Mouse (Mus musculus): ENCODE results near the gene Dact2. TPM values are rescaled to one million over a fixed set of nuclear protein-coding genes. Genes with fewer than 3 reads are reported as not detected.

The Dact2 gene
- total RNA-seq, 2 experiments from 2014 or later: 2.0 to 2.7 TPM

- DNase-seq: no peak
- intact Hi-C loops (cut with DNase I): no loop called here
Observed at GRCm38 (mm10) chr17:14178475-14178874, 25.6 kb downstream of the Dact2 start.

DNA sequence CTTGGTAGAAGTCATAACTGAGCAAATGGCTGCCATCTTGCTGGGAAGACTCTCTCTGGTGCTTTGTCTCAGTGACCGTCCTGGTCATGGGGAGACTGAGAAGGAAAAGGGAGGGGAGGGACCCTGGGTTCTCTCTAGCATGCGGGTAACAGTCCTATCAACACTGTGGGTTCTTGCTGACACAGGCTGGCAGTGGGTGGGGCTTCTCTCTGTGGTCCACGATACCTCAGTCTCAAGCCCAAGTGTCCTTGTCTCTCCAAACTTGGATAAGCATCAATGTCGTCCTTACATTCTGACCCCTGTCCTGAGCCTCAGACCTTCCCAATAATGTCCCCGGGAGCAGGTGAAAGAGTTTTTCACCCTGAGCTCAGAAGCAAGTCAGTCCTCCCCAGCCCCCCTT lies 26.1 kb downstream of the Dact2 start:
- intact Hi-C loops (cut with DNase I): no loop called here

DNA sequence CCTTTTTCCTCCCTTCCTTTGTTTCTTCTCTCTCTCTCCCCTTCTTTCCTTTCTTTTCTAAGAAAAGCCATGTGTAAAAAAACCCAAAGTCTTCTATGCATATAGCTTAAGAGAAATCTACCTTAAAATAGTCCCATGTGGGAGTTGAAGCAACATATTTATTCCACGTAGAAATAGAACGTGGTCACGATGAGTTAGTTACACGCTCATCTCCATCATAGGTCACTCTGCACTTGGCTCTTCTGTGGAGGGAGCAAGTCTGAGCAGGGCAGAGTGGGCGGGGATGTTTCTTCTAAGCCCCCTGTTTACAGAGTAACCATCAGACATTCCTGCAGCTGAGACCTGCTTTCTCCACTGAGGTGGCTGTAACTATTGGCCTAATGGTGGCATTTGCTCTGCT lies 27.1 kb downstream of the Dact2 start:
- intact Hi-C loops (cut with DNase I): no loop called here
- no peak for DNase-seq

More for the DNA sequence above, 26.1 kb downstream of the Dact2 start:
- DNase-seq: no peak

GRCm38 (mm10) chr17:14175704-14176103 lies 28.4 kb downstream of the Dact2 start:
- intact Hi-C loops (cut with DNase I): no loop called here
- no peak for DNase-seq

DNA sequence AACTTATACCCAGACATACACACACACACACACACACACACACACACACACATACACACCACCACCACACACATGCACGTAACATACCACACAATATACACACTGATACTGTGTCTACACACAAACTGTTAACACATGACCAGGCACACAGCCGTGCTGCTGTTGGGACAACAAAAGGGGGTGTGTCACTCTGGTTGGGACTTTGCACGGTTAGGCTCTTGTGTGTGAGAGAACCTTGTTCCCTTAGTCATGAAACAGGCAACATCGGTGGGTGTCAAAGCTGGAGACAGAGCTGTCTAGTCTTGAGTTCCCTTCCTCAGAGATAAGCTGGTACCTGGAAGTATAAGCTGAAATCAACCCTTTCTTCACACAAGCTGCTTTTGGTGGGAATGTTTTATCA lies 29.1 kb downstream of the Dact2 start:
- no peak for DNase-seq
- intact Hi-C loops (cut with DNase I): no loop called here

DNA sequence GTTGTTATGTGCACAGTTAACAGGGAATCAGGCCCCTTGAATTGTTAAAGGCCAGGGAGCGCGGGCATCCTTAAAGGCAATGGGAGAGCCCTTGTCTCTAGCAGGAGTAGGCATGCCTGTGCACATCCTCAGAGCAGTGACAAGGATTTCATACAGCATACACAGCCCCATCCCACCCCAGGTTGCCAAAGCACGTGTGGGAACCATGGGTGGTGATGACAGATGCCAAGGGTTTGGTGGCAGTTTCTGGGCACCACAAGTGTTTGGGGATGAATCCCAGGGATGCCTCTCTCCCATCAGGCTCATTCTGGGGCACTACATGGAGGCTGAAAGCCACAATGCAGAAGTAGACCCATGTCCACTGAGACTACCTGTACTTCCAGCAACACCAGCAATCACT lies 29.7 kb downstream of the Dact2 start:
- no peak for DNase-seq
- intact Hi-C loops (cut with DNase I): loop anchor here (1.0 kb wide), 1 partner anchor 34 kb away; no protein-coding TSS in a partner anchor

- intact Hi-C loops (cut with DNase I): no loop called here
- DNase-seq: no peak
Observed at GRCm38 (mm10) chr17:14173459-14173858, 30.6 kb downstream of the Dact2 start.

- no peak for DNase-seq
- intact Hi-C loops (cut with DNase I): no loop called here
Observed at GRCm38 (mm10) chr17:14172731-14173130, 31.4 kb downstream of the Dact2 start.

DNA sequence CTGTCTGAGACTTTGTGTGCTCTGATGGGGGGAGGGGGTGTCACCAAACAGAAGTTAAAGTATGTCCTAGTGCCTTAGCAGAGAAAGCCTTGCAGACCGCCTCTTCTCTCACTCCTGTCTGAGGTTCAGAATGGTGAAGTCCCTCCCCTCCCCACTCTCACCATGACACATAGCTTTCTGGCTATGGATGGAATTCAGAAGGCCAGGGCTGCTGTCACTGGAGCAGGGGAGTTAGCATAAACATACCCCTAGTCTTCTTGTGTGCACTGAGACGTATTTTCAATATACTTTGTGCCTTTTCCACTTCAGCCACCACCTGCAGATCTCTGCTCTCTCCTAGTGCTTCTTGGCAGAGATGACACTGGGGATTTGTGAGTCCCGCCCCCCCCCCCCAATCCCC lies 31.9 kb downstream of the Dact2 start:
- DNase-seq: no peak
- intact Hi-C loops (cut with DNase I): no loop called here

DNA sequence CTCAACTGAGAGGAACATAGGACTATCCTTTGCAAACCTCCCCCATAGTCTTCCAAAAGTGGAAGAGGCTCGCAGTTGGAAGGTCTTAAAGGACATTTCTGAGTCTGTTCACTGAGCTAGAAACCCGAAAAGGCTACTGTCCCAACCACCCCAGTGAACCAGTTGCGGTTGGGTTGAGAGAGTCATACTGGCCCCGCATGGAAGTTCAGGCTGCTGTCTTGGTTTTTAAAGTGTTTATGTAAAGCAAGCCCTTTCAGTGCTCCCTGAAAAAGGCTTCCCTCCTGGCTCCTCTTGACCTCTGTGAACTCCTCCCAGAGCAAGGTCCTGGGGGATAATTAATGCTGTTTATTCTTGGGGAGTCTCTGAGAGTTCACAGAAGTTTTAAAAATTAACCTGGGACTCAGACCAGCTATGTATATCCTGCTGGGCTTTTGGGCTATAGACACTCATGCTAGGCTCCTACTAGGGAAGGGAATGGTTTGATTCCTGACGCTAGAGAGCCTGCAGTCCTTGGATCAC lies 33.1 kb downstream of the Dact2 start:
- intact Hi-C loops (cut with DNase I): no loop called here
- DNase-seq: no peak

GRCm38 (mm10) chr17:14169431-14169830 lies 34.7 kb downstream of the Dact2 start:
- DNase-seq: no peak
- intact Hi-C loops (cut with DNase I): no loop called here

DNA sequence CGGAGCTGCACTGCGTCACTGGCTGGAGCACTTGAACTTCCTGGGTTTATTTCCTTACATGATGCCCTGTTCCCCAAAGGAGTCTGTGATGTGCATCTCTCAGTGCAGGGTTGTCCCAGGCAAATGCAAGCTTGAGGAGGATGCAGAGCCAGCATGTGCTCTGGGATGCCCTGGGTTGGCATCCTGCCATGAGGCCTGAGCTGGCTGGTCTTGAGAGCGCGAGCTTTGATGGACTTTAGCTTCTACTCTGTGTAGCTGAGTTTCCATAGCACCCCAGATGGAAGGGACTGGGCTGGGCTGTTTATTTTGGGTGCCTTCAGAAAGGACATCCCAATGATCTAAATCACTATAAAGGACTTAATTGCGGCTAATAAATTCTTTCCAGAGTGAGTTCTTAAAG lies 36.5 kb downstream of the Dact2 start:
- intact Hi-C loops (cut with DNase I): no loop called here

GRCm38 (mm10) chr17:14166746-14167432 lies 37.2 kb downstream of the Dact2 start:
- intact Hi-C loops (cut with DNase I): no loop called here
- no peak for DNase-seq

More for the DNA sequence above, 36.5 kb downstream of the Dact2 start:
- DNase-seq: no peak

GRCm38 (mm10) chr17:14165934-14166610 lies 38.0 kb downstream of the Dact2 start:
- intact Hi-C loops (cut with DNase I): no loop called here

DNA sequence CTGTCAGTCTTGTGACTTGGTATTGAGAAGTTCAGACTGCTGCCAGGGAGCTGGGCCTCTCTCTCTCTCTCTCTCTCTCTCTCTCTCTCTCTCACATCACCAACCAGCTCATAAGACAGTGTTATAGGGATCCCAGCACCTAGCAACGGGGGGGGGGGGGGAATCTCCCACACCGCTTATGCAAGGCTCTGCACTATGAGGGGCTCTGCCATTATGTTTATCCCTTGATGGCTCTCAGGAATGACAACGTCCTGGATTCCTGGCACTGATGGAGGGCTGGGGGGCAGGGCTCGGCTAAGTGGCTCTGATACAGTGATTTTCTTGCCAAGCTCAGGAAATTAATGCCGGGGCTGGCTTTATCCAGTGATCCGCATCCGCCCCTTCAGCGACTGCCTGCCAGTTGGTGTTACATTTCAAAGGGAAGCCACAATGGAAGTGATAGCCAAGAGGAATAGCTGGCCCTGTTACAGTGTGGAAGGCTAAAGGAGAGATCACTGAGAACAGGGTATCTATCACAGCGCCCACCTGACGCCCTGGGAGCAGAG lies 38.7 kb downstream of the Dact2 start:
- intact Hi-C loops (cut with DNase I): no loop called here
- no peak for DNase-seq

More at GRCm38 (mm10) chr17:14165934-14166610, 38.0 kb downstream of the Dact2 start:
- no peak for DNase-seq

DNA sequence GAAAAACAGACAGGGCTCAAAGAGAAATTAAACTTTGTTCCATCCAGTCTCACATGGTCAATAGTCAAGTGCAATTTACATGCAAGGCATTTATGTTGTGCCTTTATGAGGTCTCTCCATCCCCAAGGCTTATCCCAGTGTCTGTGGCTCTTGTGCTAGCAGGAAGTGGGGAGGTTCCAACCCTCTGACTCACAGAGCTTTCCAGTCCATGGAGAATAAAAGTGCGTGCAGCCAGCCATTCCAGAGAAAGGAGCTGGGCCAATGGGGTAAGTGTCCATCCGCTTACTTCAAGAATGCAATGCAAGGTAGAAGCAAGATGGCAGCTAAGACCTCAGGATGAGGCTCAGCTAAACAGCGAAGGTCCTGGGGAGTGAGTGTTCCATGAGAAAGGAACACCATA lies 43.3 kb downstream of the Dact2 start:
- no peak for DNase-seq
- intact Hi-C loops (cut with DNase I): no loop called here

- no peak for DNase-seq
- intact Hi-C loops (cut with DNase I): no loop called here
Observed at GRCm38 (mm10) chr17:14157779-14158195, 46.3 kb downstream of the Dact2 start.

Other genes with a start within 250 kb of the Dact2 start
- gene Gm7356, start 200.6 kb downstream of the Dact2 start, total RNA-seq (2021): not detected
- not detected for gene Gm7358, start 144.8 kb downstream of the Dact2 start, total RNA-seq (2021)
- 10 to 100 TPM; 64.4 to 76.9 TPM for gene Smoc2, start 75.2 kb upstream of the Dact2 start, total RNA-seq (2021)

Measured in gastrocnemius, postnatal 36 days (tissue).